Mouse (Mus musculus): Measurements from ENCODE around the gene Sh3pxd2a. TPM values are rescaled to one million over a fixed set of nuclear protein-coding genes. Genes with fewer than 3 reads are reported as not detected.

Gene Sh3pxd2a
- total and polyA plus RNA-seq, 3 experiments, result 3.9 to 11.3 TPM; not detected in 1

GRCm38 (mm10) chr19:47445726-47446125 is 18.5 kb downstream of the Sh3pxd2a start:
- Histone ChIP-seq H3K9ac (ENCODE audit: control insufficient read depth, low read depth, low read length, poor library complexity, severe bottlenecking) (no peak overlapping the region), H3K79me2 (ENCODE audit: control insufficient read depth, insufficient read depth, low read length, poor library complexity) (no peaks in the 10 kb centered on the region), H3K4me1 (ENCODE audit: control insufficient read depth in 1 of 2, insufficient read depth in 2 of 2, low read length in 2 of 2) (no peaks in the 10 kb centered on the region), H3K36me3 (ENCODE audit: control insufficient read depth in 1 of 2, insufficient read depth in 2 of 2, low read length in 2 of 2) (no peaks in the 10 kb centered on the region), H3K9me3 (replicated peaks; ENCODE audit: insufficient read depth, low read length) (no peaks in the 10 kb centered on the region), H3K27ac (ENCODE audit: control insufficient read depth, low read depth, low read length) (no peak overlapping the region), H3K4me3 (ENCODE audit: control insufficient read depth in 1 of 2, insufficient read depth in 1 of 2, low read depth in 2 of 2, low read length in 2 of 2) (no peak overlapping the region), H3K27me3 (ENCODE audit: control insufficient read depth in 1 of 2, insufficient read depth in 2 of 2, low read length in 2 of 2) (peaks cover 0 to 2% of the 10 kb centered on the region in 2 experiments; a peak in 1 of 4 replicates)
- no peak for DNase-seq (ENCODE audit: low read depth, low spot score)
- no peak for TF ChIP-seq USF1 (IDR thresholded peaks at IDR 0.05; ENCODE audit: low read depth, low read length)
- no peak for TF ChIP-seq CHD2 (IDR thresholded peaks at IDR 0.05; ENCODE audit: low read length)
- no peak for TF ChIP-seq POLR2AphosphoS5 (IDR thresholded peaks at IDR 0.05; ENCODE audit: borderline replicate concordance, low read depth, low read length)

- DNase-seq (ENCODE audit: low read depth, low spot score), result no peak
- H3K4me1 ChIP-seq (ENCODE audit: control insufficient read depth in 1 of 2, insufficient read depth in 2 of 2, low read length in 2 of 2), result no peaks in the 10 kb centered on the region
- H3K36me3 ChIP-seq (ENCODE audit: control insufficient read depth in 1 of 2, insufficient read depth in 2 of 2, low read length in 2 of 2), result no peaks in the 10 kb centered on the region
- H3K4me3 ChIP-seq (ENCODE audit: control insufficient read depth in 1 of 2, insufficient read depth in 1 of 2, low read depth in 2 of 2, low read length in 2 of 2), result no peak overlapping the region
- H3K27ac ChIP-seq (ENCODE audit: control insufficient read depth, low read depth, low read length), result no peak overlapping the region
- no peak overlapping the region for H3K9ac ChIP-seq (ENCODE audit: control insufficient read depth, low read depth, low read length, poor library complexity, severe bottlenecking)
- no peaks in the 10 kb centered on the region for H3K9me3 ChIP-seq (replicated peaks; ENCODE audit: insufficient read depth, low read length)
- TF ChIP-seq TBP (IDR thresholded peaks at IDR 0.05; ENCODE audit: low read depth, low read length) (no peak), RAD21 (IDR thresholded peaks at IDR 0.05; ENCODE audit: low read depth, low read length) (no peak), RCOR1 (IDR thresholded peaks at IDR 0.05; ENCODE audit: low read depth, low read length) (no peak), HCFC1 (IDR thresholded peaks at IDR 0.05; ENCODE audit: low read depth, low read length) (no peak), UBTF (IDR thresholded peaks at IDR 0.05; ENCODE audit: borderline replicate concordance, insufficient read depth, low read depth, low read length) (no peak), BHLHE40 (IDR thresholded peaks at IDR 0.05; ENCODE audit: borderline replicate concordance, low read depth, low read length) (no peak), EP300 (IDR thresholded peaks at IDR 0.05; ENCODE audit: low read depth in 1 of 2, low read length in 2 of 2) (no peak), MAX (IDR thresholded peaks at IDR 0.05; ENCODE audit: low read length) (no peak), MAFK (IDR thresholded peaks at IDR 0.05; ENCODE audit: borderline replicate concordance, low read depth, low read length) (no peak), ETS1 (IDR thresholded peaks at IDR 0.05; ENCODE audit: low read depth, low read length) (no peak), ZC3H11A (IDR thresholded peaks at IDR 0.05; ENCODE audit: low read depth, low read length) (no peak)
- H3K27me3 ChIP-seq (ENCODE audit: control insufficient read depth in 1 of 2, insufficient read depth in 2 of 2, low read length in 2 of 2), result peaks cover 0 to 2% of the 10 kb centered on the region in 2 experiments; a peak in 1 of 4 replicates
- no peaks in the 10 kb centered on the region for H3K79me2 ChIP-seq (ENCODE audit: control insufficient read depth, insufficient read depth, low read length, poor library complexity)
Observed at GRCm38 (mm10) chr19:47444488-47444887, 19.7 kb downstream of the Sh3pxd2a start.

DNA sequence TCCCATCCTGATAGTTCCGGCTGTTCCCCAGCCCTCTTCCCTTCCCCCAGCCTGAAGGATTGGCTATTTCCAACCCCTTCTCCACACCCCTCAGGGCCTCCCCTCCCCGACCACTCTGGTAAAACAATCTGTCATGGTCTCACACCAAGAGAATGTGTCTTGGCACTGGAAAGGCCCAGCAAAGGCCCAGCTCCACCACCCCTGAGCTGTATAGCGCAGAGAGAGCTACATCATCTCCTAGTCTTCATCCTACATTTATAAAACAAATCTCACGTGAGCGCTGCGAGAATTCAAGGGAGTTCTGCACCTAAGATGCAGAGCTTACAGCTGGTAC is 21.9 kb downstream of the Sh3pxd2a start:
- no peak overlapping the region for H3K27ac ChIP-seq (ENCODE audit: control insufficient read depth, low read depth, low read length)
- no peak for DNase-seq (ENCODE audit: low read depth, low spot score)
- TF ChIP-seq KAT2A (conservative IDR thresholded peaks at IDR 0.05; ENCODE audit: low read depth, low read length) (no peak), MAX (IDR thresholded peaks at IDR 0.05; ENCODE audit: low read length) (no peak), MYC (IDR thresholded peaks at IDR 0.05; ENCODE audit: low read depth, low read length) (no peak), CTCF (IDR thresholded peaks at IDR 0.05 in 2 of 3, conservative IDR thresholded peaks at IDR 0.05 in 1 of 3; ENCODE audit: control insufficient read depth in 1 of 3, insufficient read depth in 1 of 3, low read depth in 2 of 3, low read length in 3 of 3, poor library complexity in 1 of 3, severe bottlenecking in 1 of 3) (no peak), POLR2AphosphoS5 (IDR thresholded peaks at IDR 0.05; ENCODE audit: borderline replicate concordance, low read depth, low read length) (no peak), NELFE (IDR thresholded peaks at IDR 0.05; ENCODE audit: low read depth, low read length) (no peak), UBTF (IDR thresholded peaks at IDR 0.05; ENCODE audit: borderline replicate concordance, insufficient read depth, low read depth, low read length) (no peak), POLR2A (IDR thresholded peaks at IDR 0.05; ENCODE audit: control insufficient read depth in 1 of 2, insufficient read depth in 1 of 2, low read depth in 1 of 2, low read length in 2 of 2, poor library complexity in 1 of 2) (no peak), USF2 (IDR thresholded peaks at IDR 0.05; ENCODE audit: borderline replicate concordance in 1 of 2, insufficient read depth in 1 of 2, low read depth in 1 of 2, low read length in 2 of 2) (no peak), MAZ (IDR thresholded peaks at IDR 0.05; ENCODE audit: low read depth, low read length) (no peak), GATA1 (IDR thresholded peaks at IDR 0.05; ENCODE audit: low read depth, low read length) (no peak)
- no peak overlapping the region for H3K9ac ChIP-seq (ENCODE audit: control insufficient read depth, low read depth, low read length, poor library complexity, severe bottlenecking)
- peaks cover 0 to 2% of the 10 kb centered on the region in 2 experiments; a peak in 1 of 4 replicates for H3K27me3 ChIP-seq (ENCODE audit: control insufficient read depth in 1 of 2, insufficient read depth in 2 of 2, low read length in 2 of 2)
- H3K4me3 ChIP-seq (ENCODE audit: control insufficient read depth in 1 of 2, insufficient read depth in 1 of 2, low read depth in 2 of 2, low read length in 2 of 2), result no peak overlapping the region
- H3K36me3 ChIP-seq (ENCODE audit: control insufficient read depth in 1 of 2, insufficient read depth in 2 of 2, low read length in 2 of 2), result no peaks in the 10 kb centered on the region
- no peaks in the 10 kb centered on the region for H3K4me1 ChIP-seq (ENCODE audit: control insufficient read depth in 1 of 2, insufficient read depth in 2 of 2, low read length in 2 of 2)
- H3K9me3 ChIP-seq (replicated peaks; ENCODE audit: insufficient read depth, low read length), result no peaks in the 10 kb centered on the region
- no peaks in the 10 kb centered on the region for H3K79me2 ChIP-seq (ENCODE audit: control insufficient read depth, insufficient read depth, low read length, poor library complexity)
